Mouse (Mus musculus) MEL-GATA-1-ER (cell line): ENCODE data around the gene Tmem104.
A peak's percentile ranks its signal among the peaks of the same experiment; 100 is the strongest.

Experiments
- DNase-seq: peaks from one replicate; pipeline ENCODE4 v3.0.0-alpha.2; 2012; ENCODE audit warnings: low read depth; ENCODE audit errors: extremely low read depth

The Tmem104 gene

DNA sequence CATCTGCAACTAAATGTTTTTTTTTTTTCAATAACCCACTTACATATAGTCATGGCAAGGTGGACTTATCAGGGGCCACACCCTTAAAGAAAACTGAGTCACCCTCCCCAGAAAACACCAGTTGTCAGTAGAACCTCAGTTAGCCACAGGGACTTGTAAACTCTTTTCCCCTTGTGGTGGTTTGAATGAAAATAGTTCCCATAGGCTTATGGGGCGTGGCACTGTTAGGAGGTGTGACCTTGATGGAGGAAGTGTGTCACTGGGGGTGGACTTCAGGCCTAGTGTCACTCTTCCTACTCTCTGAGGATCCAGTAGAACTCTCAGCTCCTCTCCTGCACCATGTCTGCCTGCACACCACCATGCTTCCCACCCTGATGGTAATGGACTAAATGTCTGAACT lies 92.4 kb downstream of the Tmem104 start:
- peak; percentile 82 for DNase-seq

DNA sequence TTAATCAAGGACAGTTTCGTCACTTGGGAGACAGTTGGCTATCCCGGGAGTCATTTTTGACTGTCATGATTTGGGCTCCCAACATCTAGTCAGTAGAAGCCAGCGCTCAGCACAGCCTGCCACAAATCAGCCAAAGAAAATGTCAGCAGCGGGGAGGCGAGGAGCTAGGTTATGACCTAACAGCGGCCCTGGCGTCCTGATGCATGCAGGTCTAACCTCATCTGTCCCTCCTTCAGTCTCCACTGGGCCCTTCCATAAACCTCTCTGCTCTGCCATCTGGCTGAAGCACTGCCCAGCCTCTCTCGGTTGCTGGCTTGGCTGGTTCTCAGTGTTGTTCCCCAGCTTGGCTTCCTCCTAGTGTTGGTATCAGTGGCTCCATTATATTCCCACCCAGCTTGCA lies 95.0 kb downstream of the Tmem104 start:
- DNase-seq, result no peak

DNA sequence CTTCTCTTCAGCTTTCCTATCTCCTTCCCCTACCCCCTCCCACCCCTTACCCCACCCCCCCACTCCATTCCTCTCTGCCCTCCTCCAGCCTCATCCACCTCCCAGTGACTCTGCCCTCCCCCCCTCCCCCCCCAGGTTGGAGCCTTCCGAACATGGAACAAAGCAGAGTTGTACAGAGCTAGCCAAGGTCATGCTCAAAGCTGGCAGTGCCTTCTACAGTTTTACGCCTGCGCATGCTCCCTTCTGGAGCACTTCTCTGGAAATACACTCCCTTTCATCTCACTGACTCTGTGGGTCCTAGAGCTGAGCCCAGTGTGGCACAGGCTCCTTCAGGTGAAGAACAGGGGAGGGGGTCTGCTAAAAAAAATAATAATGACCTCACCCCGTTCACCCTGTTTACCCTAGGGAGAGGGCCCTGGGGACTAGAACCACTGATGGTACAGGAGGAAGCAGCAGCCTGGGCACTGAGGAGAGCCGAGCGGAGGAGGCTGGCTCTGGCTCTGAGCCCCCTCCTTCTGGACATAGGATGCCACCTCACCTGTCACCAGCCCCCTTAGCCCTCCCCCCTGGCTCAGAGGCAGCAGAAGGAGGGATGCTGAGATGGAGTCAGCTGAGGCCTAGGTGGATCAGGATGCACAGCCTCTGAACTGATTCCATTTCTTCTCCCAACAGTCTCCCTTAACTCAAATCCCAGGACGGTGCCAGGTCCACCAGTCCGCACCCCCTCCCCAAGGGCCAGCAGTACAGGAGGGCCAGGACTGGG lies 95.6 kb downstream of the Tmem104 start:
- no peak for DNase-seq

DNA sequence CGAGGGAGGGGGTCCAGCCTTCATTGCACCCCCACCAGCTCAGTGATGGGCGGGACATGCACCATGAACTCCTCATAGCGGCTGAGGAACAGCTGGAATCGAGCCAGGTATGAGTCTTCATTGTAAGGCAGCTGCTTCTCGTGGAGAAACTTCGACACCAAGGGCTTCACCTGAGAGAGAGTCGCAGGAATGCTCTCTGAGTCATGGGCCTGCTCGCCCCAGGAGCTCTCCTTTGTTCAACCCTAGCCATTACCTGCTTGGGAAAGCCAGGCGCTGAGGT lies 96.1 kb downstream of the Tmem104 start:
- DNase-seq, result no peak

DNA sequence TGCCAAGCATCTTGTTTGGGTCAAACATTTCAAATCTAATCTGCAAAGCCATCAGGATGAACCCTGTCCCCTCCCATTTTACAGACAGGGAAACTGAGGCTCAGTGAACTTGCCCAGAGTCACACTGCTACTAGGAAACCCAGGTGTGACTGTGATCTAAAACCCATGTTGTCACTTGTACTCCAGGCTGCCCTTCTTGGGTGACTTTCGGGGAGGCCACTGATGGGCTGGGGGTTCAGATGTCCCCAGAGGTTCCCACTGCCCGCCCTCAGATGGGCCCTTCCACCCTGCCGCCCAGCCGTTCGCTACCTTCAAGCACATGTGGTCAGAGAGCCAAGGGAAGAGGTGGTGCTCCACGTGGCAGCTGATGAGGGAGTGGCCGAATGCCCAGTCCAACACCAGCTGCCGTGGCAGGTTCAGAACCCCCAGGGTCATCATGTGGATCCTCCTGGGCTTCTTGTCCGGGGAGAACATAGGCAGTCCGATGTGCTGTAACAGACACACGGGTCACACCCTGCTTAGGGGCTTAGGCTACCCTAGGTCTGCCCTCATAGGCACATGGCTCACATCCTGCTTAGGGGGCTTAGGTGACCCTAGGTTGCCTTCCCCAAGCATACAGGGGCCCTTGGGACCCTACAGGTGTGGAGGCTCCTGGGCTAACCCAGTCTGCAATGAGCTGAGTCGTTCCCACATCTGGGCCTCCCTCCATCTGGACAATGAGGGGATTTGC lies 96.8 kb downstream of the Tmem104 start:
- no peak for DNase-seq

DNA sequence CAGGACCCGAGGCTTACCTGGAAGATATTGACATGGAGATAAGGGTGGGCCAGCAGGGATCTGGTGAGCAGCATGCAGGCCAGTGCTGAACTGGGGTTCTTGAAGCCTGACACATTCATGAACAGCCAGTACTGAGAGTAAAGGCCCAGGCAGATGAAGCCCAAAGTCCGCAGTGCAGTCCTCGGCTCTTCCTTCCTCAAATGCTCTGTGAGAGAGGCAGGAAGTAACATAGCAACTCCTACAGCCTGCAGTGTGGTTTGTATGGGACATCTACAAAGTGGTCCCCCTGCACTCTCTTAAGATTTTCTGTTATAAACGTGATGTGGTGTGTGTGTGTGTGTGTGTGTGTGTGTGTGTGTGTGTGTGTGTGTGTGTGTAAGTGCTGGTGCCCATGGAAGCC lies 98.0 kb downstream of the Tmem104 start:
- DNase-seq, result no peak

DNA sequence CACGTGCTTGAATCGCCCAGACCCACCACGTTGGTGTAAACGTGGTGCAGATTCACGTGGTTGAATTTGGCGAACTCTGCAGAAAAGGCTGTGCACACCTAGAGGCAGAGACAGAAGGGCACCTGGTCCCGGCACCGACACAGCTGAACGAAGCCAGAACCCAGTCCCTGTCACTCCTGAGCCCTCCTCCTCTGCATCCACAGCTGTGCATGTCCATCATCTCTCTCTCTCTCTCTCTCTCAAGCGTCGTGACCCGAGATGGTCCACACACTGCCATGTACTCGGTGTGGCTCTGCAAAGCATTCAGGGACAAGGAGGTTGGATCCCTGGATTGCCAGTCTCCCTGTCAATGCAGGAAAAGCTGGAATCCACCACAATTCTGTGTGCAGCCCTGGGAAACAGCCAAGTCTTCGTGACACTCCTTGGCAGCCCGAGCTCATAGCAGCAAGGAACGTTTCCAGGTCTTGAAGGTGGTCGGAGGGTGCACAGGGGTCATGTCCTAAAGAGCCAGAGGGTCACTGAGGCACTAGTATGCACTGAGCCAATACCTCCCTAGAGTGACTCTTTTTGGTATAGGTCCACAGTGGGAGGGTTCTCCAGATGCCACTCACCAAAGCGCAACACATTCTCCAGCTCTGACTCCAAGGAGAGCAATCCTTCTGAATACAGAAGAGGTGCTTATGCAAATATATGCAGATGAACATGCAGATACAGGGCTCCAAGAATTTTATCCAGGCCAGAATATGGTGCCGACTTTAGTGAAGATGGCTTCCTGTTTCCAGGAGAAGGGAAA lies 99.1 kb downstream of the Tmem104 start:
- no peak for DNase-seq

DNA sequence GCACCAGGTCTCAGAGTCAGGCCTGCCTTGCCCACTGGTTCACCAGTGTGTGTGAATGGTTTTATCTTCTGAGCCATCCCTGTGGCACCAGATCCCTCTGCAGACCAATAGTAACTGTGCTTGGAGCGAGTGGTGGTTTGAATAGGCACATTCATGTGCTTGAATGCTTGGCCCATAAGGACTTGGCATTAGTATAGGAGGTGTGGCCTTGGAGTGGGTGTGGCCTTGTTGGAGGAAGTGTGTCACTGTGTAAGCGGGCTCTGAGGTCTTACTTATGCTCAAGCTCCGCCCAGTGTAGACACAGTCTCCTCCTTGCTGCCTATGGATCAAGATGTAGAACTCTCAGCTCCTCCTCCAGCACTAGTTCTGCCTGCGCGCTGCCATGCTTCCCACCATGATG lies 100.1 kb downstream of the Tmem104 start:
- DNase-seq, result no peak

DNA sequence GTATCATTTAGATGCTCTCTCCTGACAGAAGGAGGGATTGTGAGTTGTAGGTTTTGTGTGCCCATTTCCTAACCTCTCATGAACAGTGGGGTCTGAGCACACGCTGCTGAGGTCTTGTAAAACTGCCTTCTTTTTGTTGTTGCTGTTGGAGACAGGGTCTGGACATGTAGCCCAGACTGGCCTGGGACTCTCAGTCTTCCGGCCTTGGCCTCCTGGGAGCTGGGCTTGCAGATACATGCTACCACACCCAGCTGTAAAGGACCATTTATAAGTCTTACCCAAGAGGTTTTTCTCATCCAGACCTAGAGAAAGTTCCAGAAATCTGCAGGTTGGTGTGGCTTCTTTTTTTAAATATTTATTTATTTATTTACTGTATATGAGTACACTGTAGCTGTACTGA lies 101.0 kb downstream of the Tmem104 start:
- DNase-seq, result no peak

DNA sequence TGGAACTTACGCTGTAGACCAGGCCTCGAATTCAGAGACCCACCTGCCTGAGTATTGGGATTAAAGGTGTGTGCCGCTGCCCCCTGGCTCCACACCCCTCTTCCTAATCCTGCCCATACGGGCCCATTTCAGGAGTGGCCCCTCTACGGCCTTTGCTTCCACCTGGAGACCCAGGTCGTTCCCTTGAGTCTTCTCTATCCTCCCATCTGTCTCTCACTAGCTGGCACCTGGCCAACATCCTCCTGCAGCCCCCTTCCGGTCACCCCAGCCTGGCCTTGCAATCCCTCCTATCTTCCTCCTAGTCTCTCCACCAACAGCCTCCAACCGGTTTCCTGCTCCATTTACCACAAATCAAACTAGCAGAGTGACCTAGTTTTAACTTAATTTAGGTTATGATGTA lies 102.6 kb downstream of the Tmem104 start:
- no peak for DNase-seq

DNA sequence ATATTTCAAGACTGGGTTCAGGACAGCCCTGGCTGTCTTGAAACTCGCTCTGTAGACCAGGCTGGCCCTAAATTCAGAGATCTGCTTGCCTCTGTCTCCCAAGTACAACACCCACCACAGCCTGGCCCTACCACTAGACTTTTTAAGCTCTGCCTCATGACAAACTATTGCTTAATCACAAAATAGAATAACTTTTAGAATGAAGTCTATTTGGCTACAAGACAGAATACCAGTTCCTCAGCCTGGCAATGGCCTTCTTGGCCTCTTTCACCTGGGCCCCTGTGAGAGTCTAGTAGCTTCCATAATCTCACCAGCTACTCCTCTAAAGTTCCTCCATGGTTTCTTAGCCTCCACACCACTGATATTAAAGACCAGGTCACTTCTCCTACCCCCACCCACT lies 103.0 kb downstream of the Tmem104 start:
- DNase-seq, result no peak

DNA sequence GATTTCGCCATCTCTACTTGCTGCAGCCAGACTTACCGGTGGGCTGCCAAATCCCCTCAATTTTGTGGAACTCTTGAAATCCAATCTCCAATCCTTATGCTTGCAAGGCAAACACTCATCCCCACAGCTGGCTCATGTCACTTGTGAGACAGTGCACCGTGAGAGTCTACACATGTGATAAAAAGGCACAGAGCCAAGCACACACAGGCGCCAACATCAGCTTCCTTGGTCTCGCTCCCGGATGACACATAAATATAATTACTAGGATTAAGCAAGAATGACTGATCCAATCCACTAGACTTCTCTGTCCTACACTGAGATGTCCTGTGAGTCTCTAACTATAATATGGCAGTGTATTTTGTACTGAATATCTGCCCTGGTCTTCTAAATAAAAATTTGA lies 103.6 kb downstream of the Tmem104 start:
- DNase-seq, result no peak

DNA sequence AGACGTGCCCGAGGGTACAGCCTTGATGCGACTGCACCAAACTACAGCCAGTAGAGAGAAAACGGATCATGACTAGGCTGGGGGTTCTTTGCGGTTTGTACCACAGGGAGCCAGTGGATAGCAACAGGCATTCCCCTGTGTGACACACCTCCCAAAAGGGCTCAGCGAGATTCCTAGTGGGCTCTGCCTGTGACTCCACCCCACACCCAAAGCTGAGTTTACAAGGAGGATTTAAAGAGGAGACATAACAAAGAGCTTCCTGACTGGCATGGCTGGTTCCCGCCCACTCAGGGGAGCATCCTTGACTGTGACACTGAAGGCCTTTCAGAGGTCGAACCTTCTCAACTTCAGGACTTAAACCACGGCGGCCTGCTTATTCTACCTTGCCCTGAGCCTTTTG lies 104.2 kb downstream of the Tmem104 start:
- DNase-seq, result no peak

DNA sequence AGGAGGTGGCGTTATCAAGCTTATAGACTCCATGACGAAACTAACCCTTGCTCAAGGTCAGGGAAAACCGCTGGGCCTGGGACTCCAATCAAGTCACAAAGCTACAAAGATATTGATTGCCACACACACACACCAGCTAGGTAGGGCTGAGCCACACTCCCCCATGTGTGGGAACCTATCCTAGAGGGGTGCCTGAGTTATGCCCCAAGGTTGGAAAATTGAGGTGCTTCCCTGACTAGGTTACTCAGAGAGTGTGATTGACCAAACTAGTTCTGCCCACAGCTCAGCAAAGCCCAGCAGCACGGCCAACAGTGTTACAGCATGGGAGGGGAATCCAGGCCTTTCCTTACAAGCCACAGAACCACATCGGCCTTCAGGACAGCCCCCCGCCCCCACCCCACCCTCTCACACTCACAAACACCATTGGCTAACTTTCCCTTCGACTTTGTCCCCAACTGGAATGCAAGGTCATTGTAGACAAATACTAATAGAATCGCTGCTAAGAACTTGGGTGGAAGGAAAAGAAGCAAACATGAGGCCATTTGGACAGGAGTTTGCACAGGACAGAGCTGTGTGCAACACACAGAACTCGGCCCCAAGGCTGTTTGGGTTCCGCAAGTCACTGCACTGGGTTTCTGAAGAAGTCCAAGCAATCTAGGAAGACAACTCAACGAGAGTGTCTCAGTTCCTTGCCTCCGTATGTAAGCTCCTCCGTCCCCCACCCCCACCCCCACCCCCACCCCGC lies 105.5 kb downstream of the Tmem104 start:
- no peak for DNase-seq

DNA sequence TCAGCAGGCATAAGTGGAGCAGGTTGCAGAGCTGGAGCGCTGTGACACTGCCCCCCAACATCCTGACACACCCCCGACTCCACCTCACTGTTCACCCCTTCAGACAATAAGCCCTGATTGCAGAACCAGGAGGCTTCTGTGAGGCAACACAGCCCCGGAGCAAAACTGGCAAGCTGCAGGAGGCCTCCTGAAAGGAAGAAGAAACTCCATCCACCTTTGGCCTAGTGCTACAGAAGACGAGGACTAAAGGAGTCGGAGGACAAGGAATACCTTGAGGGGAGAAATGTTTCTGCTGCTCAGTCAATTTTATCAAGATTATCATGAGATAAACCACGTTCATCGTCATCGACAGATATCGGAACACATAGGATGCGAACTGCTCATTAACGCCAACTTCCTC lies 108.7 kb downstream of the Tmem104 start:
- no peak for DNase-seq
